Mouse (Mus musculus) B cell, adult 2 months (primary cell): ENCODE data around the gene Ccdc47.

Source experiments
- DNase-seq, 2 experiments: peaks; one replicate each; pipeline ENCODE4 v3.0.0; 2022

Ccdc47 gene

GRCm38 (mm10) chr11:106198277-106198676 is 17.9 kb downstream of the Ccdc47 start:
- peak in 1 of 2 experiments; percentile 12 for DNase-seq

GRCm38 (mm10) chr11:106195341-106195740 is 20.8 kb downstream of the Ccdc47 start:
- DNase-seq: no peak

GRCm38 (mm10) chr11:106194891-106195290 is 21.3 kb downstream of the Ccdc47 start:
- DNase-seq: no peak

DNA sequence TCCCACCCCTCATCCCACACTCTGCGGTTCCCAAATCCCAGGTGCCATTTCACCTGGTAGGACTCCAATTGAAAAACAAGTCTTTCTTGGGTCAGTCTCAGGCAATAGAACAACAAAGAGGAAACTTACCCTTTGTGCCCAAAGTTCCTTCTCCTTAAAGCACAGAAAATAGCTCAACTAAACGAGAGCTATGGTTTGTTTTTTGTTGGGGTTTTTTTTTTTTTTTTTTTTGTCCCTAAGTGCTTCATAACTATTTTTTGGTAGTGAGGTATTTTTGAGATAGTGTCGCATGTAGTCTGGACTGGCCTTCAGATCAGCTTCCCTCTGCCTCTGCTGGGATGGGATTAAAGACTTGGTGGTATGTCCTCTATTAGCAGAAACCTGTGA is 22.0 kb downstream of the Ccdc47 start:
- no peak for DNase-seq

DNA sequence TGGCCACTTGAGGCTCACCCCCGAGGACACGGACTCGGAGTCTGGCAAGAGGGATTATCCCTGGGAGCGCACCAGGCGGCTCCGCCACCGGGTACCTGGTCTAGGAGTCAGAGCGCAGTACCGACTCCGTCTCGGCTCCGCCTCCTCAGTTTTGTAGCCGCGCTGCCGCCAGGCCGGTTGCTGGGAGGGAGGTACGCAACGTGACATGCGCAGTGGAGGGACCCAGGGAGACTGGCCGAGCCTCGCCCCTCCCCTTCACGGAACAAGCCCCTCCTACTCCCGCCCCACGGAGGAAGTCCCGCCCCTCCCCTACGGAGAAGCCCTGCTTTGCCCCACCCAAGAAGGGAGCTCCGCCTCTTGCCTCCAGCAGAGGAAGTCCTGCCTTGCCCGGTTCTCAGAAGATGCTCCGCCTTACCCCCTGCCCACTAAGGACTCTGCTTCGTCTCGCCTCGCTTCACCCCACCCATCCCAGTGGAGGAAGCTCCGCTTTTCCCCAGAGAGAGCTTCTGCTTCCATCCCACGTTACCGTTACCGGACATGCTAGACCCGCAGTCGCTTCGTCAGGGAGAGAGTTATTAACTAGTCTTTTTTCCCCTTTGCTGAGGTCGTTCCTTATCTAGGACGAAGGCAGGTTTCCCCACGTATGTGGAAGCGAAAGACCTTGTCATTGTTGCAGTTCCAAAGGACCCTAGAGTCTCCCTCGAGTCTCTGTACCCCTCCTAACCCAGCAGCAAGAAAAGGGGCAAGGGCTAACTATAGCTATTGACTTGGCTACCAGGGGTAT is 22.6 kb downstream of the Ccdc47 start:
- peak; percentile 96 to 97 for DNase-seq

- DNase-seq: peak; percentile 45 to 47
Measured at GRCm38 (mm10) chr11:106192657-106193370, 23.3 kb downstream of the Ccdc47 start.

DNA sequence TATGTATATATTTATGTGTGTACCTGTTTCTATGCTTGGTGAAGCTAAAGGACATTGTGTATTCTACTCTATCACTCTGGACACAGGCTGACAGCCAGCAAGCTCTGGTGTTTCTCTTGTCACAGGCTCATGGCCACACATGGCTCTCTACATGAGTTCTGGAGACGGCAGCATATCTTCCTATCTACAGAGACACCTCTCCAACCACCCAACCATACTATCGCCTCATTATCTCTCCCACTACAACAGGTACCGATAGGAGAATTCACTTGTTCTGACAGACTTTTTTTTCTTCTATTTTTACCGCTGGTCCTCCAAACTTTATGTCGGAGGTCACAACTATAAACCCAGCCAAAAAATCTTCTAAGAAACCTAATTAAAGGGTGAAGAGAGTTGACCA is 23.9 kb downstream of the Ccdc47 start:
- no peak for DNase-seq

GRCm38 (mm10) chr11:106191716-106192115 is 24.4 kb downstream of the Ccdc47 start:
- no peak for DNase-seq

- DNase-seq: no peak
Measured at GRCm38 (mm10) chr11:106187326-106187725, 28.8 kb downstream of the Ccdc47 start.

- peak in 1 of 2 experiments; percentile 21 for DNase-seq
Measured at GRCm38 (mm10) chr11:106180449-106180801, 35.7 kb downstream of the Ccdc47 start.

- no peak for DNase-seq
Measured at GRCm38 (mm10) chr11:106179711-106180448, 36.3 kb downstream of the Ccdc47 start.

DNA sequence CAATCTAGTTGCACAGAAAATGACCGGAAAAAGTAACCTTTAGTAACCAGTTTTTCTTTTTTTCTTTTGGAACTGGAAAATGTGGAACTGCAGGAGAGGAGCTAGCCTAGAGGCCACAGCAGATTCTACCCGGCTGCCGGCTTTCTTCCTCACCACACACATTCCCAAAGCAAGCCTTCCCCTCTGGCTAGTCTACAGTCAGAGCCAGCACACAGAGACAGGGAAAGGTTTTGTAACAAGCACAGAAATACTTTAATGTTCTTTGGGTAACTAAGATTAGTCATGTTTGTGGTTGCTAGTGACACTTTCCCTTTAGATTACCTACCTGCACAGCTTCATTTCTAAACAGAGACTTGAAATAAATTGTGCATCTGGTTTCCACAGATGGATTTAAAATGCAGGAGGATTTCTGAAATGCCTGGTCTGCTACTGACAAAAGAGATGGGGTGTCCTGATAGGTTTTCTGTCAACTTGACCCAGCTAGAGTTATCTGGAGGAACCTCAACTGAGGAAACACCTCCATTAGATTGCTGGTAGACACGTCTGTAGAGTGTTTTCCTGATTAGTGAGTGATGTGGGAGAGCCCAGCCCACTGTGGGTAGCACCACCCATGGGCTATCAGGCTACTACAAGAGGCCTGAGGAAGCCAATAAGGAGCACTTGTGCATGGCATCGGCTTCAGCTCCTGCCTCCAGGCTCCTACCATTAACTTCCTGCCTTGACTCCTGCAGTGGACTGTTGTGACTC is 37.9 kb downstream of the Ccdc47 start:
- no peak for DNase-seq

- DNase-seq: no peak
Measured at GRCm38 (mm10) chr11:106176372-106176771, 39.8 kb downstream of the Ccdc47 start.

GRCm38 (mm10) chr11:106175081-106175480 is 41.1 kb downstream of the Ccdc47 start:
- no peak for DNase-seq

- no peak for DNase-seq
Measured at GRCm38 (mm10) chr11:106174372-106174771, 41.8 kb downstream of the Ccdc47 start.

GRCm38 (mm10) chr11:106173228-106173627 is 42.9 kb downstream of the Ccdc47 start:
- no peak for DNase-seq

DNA sequence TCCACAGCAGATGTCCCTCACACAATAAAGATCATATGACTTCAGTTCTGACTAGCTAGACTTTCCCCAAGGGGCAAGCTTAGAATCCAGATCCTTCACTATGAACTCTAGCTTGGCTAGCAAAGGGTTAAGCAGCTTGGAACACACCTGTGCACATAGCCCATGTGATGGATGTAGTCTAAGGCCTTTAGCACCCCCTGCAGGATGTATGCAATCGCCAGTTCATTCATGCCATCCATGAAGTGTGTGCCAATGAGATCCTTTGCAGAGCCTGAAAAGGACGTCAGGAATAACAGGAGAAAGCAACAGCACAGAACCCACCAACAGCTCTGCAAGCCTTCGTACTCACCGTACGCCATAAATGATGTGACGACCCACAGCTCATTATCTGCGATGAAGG is 45.3 kb downstream of the Ccdc47 start:
- peak; percentile 59 to 60 for DNase-seq

DNA sequence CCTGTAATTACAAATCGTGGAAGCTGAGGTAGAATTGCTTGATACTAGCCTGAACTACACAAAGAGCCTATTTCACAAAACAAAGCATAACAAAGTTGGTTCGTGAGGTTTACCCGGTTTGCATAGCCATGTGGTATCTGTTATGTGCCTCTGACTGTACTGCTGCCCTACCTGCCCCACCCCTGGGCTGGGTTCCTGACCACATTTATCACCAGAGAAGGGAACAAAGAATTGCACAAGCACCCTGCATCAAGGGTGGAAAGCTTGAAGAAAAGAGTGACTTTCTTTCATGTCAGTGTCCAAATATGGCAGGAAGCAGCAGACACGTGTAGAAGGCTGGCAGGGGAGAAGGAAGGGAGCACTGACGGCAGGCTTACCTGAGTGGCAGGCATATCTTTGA is 48.7 kb downstream of the Ccdc47 start:
- no peak for DNase-seq

- no peak for DNase-seq
Measured at GRCm38 (mm10) chr11:106164601-106165180, 51.5 kb downstream of the Ccdc47 start.

- DNase-seq: no peak
Measured at GRCm38 (mm10) chr11:106163546-106163945, 52.6 kb downstream of the Ccdc47 start.

DNA sequence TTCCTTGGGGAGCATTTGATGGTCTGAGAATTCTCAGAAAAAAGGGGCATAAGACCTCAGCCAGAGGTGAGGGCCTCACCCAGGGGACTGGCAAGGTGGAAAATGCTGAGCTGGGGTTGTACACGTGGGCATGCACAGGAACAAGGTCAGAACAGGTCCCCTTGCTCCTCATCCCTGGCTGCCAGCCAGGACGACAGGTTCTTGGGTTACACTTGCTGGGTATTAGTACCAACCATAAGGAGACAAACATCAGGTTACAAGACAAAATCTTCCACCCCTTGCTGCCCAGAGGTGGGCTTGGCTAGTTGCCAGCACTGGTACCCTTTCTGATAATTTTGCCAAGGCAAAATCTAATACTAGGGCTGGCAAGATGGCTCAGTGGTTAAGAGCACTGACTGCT is 53.9 kb downstream of the Ccdc47 start:
- no peak for DNase-seq
